Mouse (Mus musculus): ENCODE results near the gene Runx1.

DNA sequence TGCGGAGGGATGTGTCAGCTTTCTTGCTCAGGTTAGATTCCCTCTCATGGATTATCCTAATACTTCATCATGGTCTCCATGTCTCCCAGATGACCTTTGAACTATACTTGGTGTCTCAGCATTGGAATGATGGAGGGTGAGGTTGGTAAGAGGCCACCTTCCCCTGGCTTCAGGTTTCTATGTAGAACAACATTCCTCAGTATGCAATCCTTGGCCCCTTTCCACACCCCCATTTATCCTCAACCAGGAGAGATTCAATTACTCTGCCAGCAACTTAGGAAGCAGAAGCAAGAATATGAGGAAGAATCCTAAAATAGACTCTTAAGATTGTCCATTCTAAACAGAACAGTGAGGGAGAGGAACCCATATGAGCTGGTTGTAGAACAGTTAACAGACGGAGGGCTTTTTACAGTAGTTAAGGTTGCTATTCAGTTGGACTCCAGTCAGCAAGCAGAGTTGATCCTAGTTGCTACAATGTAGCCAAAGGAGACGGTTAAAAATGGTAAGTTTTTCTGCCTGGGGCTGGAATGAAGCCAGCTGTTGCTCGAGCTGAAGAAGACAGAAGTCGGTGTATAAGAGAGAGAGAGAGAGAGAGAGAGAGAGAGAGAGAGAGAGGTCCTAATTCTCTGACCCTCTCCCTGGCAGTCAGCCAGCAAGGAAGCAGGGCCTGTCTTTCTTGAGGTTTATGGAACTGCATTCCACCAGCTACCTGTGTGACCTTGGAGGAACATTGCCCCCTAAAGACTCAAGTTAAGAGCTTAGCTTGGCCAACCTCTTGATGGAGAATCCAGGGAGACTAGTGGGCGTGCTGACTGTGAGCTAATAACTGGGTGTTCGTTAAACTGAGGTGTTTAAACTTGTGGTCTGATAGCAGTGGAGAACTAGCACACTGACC, 120.1 kb downstream of the Runx1 start:
- TF ChIP-seq CHD2 (IDR thresholded peaks at IDR 0.05; ENCODE audit: low read depth, low read length): no peak
- TF ChIP-seq ZC3H11A (IDR thresholded peaks at IDR 0.05; ENCODE audit: borderline replicate concordance, low read depth, low read length): no peak
- no peak for TF ChIP-seq MAFK (IDR thresholded peaks at IDR 0.05; ENCODE audit: insufficient read depth, low read depth, low read length)
- TF ChIP-seq ZNF384 (IDR thresholded peaks at IDR 0.05; ENCODE audit: low read depth, low read length): no peak
- TF ChIP-seq HCFC1 (IDR thresholded peaks at IDR 0.05; ENCODE audit: borderline replicate concordance, insufficient read depth, low read length): no peak

Data from ES-E14 (cell line).